Mouse (Mus musculus): ENCODE results near the gene Mrnip.

DNA sequence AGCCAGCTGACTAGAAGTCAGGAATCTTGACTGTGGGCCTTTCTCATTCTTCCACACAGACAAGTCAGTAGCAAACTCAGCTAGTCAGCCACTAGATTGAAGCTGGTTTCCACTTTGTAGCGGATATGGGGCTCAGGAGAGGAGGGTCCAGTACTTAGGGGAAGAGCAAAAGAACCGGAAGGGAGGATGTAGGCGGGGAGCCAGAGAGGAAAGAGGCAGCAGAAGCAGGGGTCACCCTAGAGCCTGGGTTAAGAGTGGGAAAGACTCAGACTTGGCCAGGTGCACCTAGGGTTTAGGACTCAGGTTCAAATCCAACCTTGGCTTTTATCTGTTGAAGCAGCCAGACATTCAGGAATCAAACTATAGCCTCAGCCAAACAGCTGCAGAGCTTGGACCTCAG is 53.0 kb downstream of the Mrnip start:
- no peak for TF ChIP-seq CTCF (IDR thresholded peaks at IDR 0.05)
- TF ChIP-seq EP300 (IDR thresholded peaks at IDR 0.05; ENCODE audit: insufficient read depth, low read depth, low read length): no peak
- TF ChIP-seq POLR2A (IDR thresholded peaks at IDR 0.05; ENCODE audit: insufficient read depth, low read depth, low read length): 0 out of 2 replicates have a peak, but pooled peaks have one; percentile 37

Measured in heart, adult 2 months (tissue).